Mouse (Mus musculus): ENCODE data around the gene Wdr62. TPM values are rescaled to one million over a fixed set of nuclear protein-coding genes. Genes with fewer than 3 reads are reported as not detected.
"Not testable (repeated sequence)": the region's sequence is repeated elsewhere in the genome, so short reads cannot be mapped to it uniquely, and the experiment has no call there.

Wdr62 gene
- polyA plus RNA-seq, 1 experiment from 2014 or later = 18.0 TPM

GRCm38 (mm10) chr7:30205383-30205782, 74.8 kb downstream of the Wdr62 start:
- no peaks in the 10 kb centered on the region for H3K36me3 ChIP-seq
- H3K4me3 ChIP-seq = no peak overlapping the region
- H3K4me1 ChIP-seq = peaks cover 9% of the 10 kb centered on the region
- H3K9me3 ChIP-seq (replicated peaks) = no peaks in the 10 kb centered on the region
- WGBS = 9% methylated on average over 2 of the region's 2 CpGs
- DNase-seq (ENCODE audit: low spot score) = peak; percentile 55
- H3K27ac ChIP-seq (replicated peaks) = no peak overlapping the region
- H3K27me3 ChIP-seq (ENCODE audit: low read depth, poor library complexity, severe bottlenecking) = no peaks in the 10 kb centered on the region

GRCm38 (mm10) chr7:30204380-30204779, 75.8 kb downstream of the Wdr62 start:
- H3K4me1 ChIP-seq = peaks cover 9% of the 10 kb centered on the region
- H3K27me3 ChIP-seq (ENCODE audit: low read depth, poor library complexity, severe bottlenecking) = no peaks in the 10 kb centered on the region
- H3K36me3 ChIP-seq = no peaks in the 10 kb centered on the region
- H3K9me3 ChIP-seq (replicated peaks) = no peaks in the 10 kb centered on the region
- no peak overlapping the region for H3K27ac ChIP-seq (replicated peaks)
- H3K4me3 ChIP-seq = no peak overlapping the region
- 41% methylated on average over 8 of the region's 8 CpGs for WGBS
- DNase-seq (ENCODE audit: low spot score) = no peak

GRCm38 (mm10) chr7:30202895-30203690, 77.1 kb downstream of the Wdr62 start:
- 84% methylated on average over 11 of the region's 11 CpGs for WGBS
- no peak for DNase-seq (ENCODE audit: low spot score)
- Histone ChIP-seq H3K4me1 (peaks cover 9% of the 10 kb centered on the region), H3K27ac (replicated peaks) (no peak overlapping the region), H3K27me3 (ENCODE audit: low read depth, poor library complexity, severe bottlenecking) (no peaks in the 10 kb centered on the region), H3K4me3 (no peak overlapping the region), H3K36me3 (no peaks in the 10 kb centered on the region), H3K9me3 (replicated peaks) (no peaks in the 10 kb centered on the region)

GRCm38 (mm10) chr7:30200661-30201060, 79.6 kb downstream of the Wdr62 start:
- not testable (repeated sequence) for H3K4me1 ChIP-seq; DNase-seq (ENCODE audit: low spot score); H3K36me3 ChIP-seq; H3K4me3 ChIP-seq; H3K27me3 ChIP-seq (ENCODE audit: low read depth, poor library complexity, severe bottlenecking); H3K27ac ChIP-seq (replicated peaks); H3K9me3 ChIP-seq (replicated peaks)
- 89% methylated on average over 5 of the region's 5 CpGs for WGBS

- Histone ChIP-seq H3K27ac (replicated peaks) (no peak overlapping the region), H3K4me3 (no peak overlapping the region), H3K36me3 (no peaks in the 10 kb centered on the region), H3K4me1 (peaks cover 14% of the 10 kb centered on the region), H3K9me3 (replicated peaks) (no peaks in the 10 kb centered on the region), H3K27me3 (ENCODE audit: low read depth, poor library complexity, severe bottlenecking) (no peaks in the 10 kb centered on the region)
- WGBS = 81% methylated on average over 5 of the region's 5 CpGs
- no peak for DNase-seq (ENCODE audit: low spot score)
These were observed 80.0 kb downstream of the Wdr62 start for GRCm38 (mm10) chr7:30200200-30200599.

- Histone ChIP-seq H3K36me3 (no peaks in the 10 kb centered on the region), H3K27ac (replicated peaks) (no peak overlapping the region), H3K27me3 (ENCODE audit: low read depth, poor library complexity, severe bottlenecking) (no peaks in the 10 kb centered on the region), H3K4me1 (peaks cover 14% of the 10 kb centered on the region), H3K9me3 (replicated peaks) (no peaks in the 10 kb centered on the region), H3K4me3 (no peak overlapping the region)
- WGBS = 85% methylated on average over 18 of the region's 18 CpGs
- DNase-seq (ENCODE audit: low spot score) = no peak
These were observed 80.6 kb downstream of the Wdr62 start for GRCm38 (mm10) chr7:30199498-30200139.

- Histone ChIP-seq H3K4me3 (peak within 1 kb of the TSS; percentile 23; the same call in 1 of the 2 replicates), H3K27me3 (ENCODE audit: low read depth, poor library complexity, severe bottlenecking) (no peaks in the 10 kb centered on the region), H3K4me1 (peaks cover 16% of the 10 kb centered on the region), H3K9me3 (replicated peaks) (no peaks in the 10 kb centered on the region), H3K27ac (replicated peaks) (no peak within 1 kb of the TSS), H3K36me3 (no peaks in the 10 kb centered on the region)
- WGBS = 12% methylated on average over 8 of the region's 8 CpGs
- peak; percentile 70 for DNase-seq (ENCODE audit: low spot score)
These were observed 81.7 kb downstream of the Wdr62 start, which contains the start of gene Capns1 for GRCm38 (mm10) chr7:30198481-30198971. TSS of gene Capns1 (minus strand) at chr7:30198811.

- 74% methylated on average over 5 of the region's 5 CpGs for WGBS
- Histone ChIP-seq H3K4me3 (no peak overlapping the region), H3K4me1 (peaks cover 25% of the 10 kb centered on the region), H3K27me3 (ENCODE audit: low read depth, poor library complexity, severe bottlenecking) (no peaks in the 10 kb centered on the region), H3K36me3 (no peaks in the 10 kb centered on the region), H3K27ac (replicated peaks) (no peak overlapping the region), H3K9me3 (replicated peaks) (no peaks in the 10 kb centered on the region)
- DNase-seq (ENCODE audit: low spot score) = no peak
These were observed 82.6 kb downstream of the Wdr62 start for GRCm38 (mm10) chr7:30197592-30198129.

- Histone ChIP-seq H3K27me3 (ENCODE audit: low read depth, poor library complexity, severe bottlenecking) (no peaks in the 10 kb centered on the region), H3K27ac (replicated peaks) (no peak overlapping the region), H3K36me3 (peaks cover 14% of the 10 kb centered on the region), H3K4me3 (no peak overlapping the region), H3K4me1 (peaks cover 28% of the 10 kb centered on the region), H3K9me3 (replicated peaks) (no peaks in the 10 kb centered on the region)
- WGBS = 83% methylated on average over 6 of the region's 6 CpGs
- DNase-seq (ENCODE audit: low spot score) = no peak
These were observed 84.0 kb downstream of the Wdr62 start for GRCm38 (mm10) chr7:30196171-30196570.

GRCm38 (mm10) chr7:30195461-30195860, 84.8 kb downstream of the Wdr62 start:
- DNase-seq (ENCODE audit: low spot score) = no peak
- WGBS = 73% methylated on average over 6 of the region's 6 CpGs
- H3K27ac ChIP-seq (replicated peaks) = peak overlapping the region; percentile 86
- H3K36me3 ChIP-seq = peaks cover 21% of the 10 kb centered on the region
- H3K4me3 ChIP-seq = peak overlapping the region; percentile 83
- no peaks in the 10 kb centered on the region for H3K27me3 ChIP-seq (ENCODE audit: low read depth, poor library complexity, severe bottlenecking)
- peaks cover 28% of the 10 kb centered on the region for H3K4me1 ChIP-seq
- H3K9me3 ChIP-seq (replicated peaks) = no peaks in the 10 kb centered on the region

GRCm38 (mm10) chr7:30194884-30195283, 85.3 kb downstream of the Wdr62 start:
- DNase-seq (ENCODE audit: low spot score) = peak; percentile 98
- WGBS = under 1% methylated on average over 28 of the region's 28 CpGs
- no peaks in the 10 kb centered on the region for H3K27me3 ChIP-seq (ENCODE audit: low read depth, poor library complexity, severe bottlenecking)

GRCm38 (mm10) chr7:30194101-30194831, 86.0 kb downstream of the Wdr62 start:
- WGBS = under 1% methylated on average over 26 of the region's 26 CpGs

More at GRCm38 (mm10) chr7:30194884-30195283, 85.3 kb downstream of the Wdr62 start:
- peak overlapping the region; percentile 86 for H3K27ac ChIP-seq (replicated peaks)
- H3K4me3 ChIP-seq = peak overlapping the region; percentile 83
- peaks cover 27% of the 10 kb centered on the region for H3K36me3 ChIP-seq
- H3K9me3 ChIP-seq (replicated peaks) = no peaks in the 10 kb centered on the region
- peaks cover 28% of the 10 kb centered on the region for H3K4me1 ChIP-seq

More at GRCm38 (mm10) chr7:30194101-30194831, 86.0 kb downstream of the Wdr62 start:
- Histone ChIP-seq H3K27me3 (ENCODE audit: low read depth, poor library complexity, severe bottlenecking) (no peaks in the 10 kb centered on the region), H3K9me3 (replicated peaks) (no peaks in the 10 kb centered on the region), H3K36me3 (peaks cover 29% of the 10 kb centered on the region), H3K27ac (replicated peaks) (peak overlapping the region; percentile 86), H3K4me1 (peaks cover 28% of the 10 kb centered on the region), H3K4me3 (peak overlapping the region; percentile 83)
- peak; percentile 44 for DNase-seq (ENCODE audit: low spot score)
